Mouse (Mus musculus): ENCODE data around the gene Chchd5. TPM values are rescaled to one million over a fixed set of nuclear protein-coding genes. Genes with fewer than 3 reads are reported as not detected.
A peak's percentile ranks its signal among the peaks of the same experiment; 100 is the strongest.

Chchd5 gene
- polyA plus RNA-seq (2015; fragmentation: Nextera tagmentation; extraction: Ambion mirVana): 22.5 and 26.2 TPM in 2 replicates

DNA sequence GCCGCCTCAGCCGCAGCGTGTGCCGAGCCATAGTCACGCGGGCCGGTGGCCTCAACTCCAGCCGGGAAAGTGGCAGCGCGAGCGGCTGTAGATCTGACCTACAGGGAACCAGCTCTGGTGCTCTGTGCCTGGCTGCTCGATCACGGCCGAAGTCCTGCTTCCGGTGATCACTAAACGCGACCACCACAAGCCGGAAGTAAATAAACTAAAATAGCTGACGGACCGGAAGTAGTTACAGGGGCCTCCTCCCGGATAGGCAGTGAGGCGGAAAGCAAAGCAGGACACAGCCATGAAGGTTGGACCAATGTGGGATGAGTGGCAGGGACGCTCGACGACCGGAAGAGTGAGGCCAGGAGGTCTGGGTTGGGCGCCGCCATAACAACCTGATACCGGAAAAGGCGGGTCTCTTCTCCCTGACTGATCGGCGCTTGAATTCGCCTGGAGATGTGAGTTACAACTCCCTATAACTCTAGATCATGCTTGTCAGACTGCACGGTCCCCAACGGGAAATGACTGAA is at the start of gene Chchd5:
TSS of gene Chchd5 (plus strand) at position 289 of the 518 bp plus-strand sequence.
- Histone ChIP-seq H3K4me1 (peaks cover 16% of the 10 kb centered on the region), H3K4me3 (peak within 1 kb of the TSS; percentile 50), H3K27me3 (no peaks in the 10 kb centered on the region), H3K27ac (replicated peaks) (peak within 1 kb of the TSS; percentile 84), H3K36me3 (peaks cover 47% of the 10 kb centered on the region), H3K4me2 (replicated peaks) (peak within 1 kb of the TSS; percentile 80), H3K9ac (replicated peaks) (peak within 1 kb of the TSS; percentile 52), H3K9me3 (no peaks in the 10 kb centered on the region)
- ATAC-seq (replicated peaks): peak; percentile 100
- WGBS: under 1% methylated on average over 35 of the region's 35 CpGs

- Histone ChIP-seq H3K9me3 (no peaks in the 10 kb centered on the region), H3K4me2 (replicated peaks) (no peak overlapping the region), H3K27me3 (no peaks in the 10 kb centered on the region), H3K9ac (replicated peaks) (no peak overlapping the region), H3K4me3 (no peak overlapping the region), H3K4me1 (no peaks in the 10 kb centered on the region), H3K27ac (replicated peaks) (no peak overlapping the region), H3K36me3 (peaks cover 65% of the 10 kb centered on the region)
- 74% methylated on average over 13 of the region's 13 CpGs for WGBS
- ATAC-seq (replicated peaks): no peak
Observed at GRCm38 (mm10) chr2:129081097-129081496, 48.4 kb upstream of the Chchd5 start.

DNA sequence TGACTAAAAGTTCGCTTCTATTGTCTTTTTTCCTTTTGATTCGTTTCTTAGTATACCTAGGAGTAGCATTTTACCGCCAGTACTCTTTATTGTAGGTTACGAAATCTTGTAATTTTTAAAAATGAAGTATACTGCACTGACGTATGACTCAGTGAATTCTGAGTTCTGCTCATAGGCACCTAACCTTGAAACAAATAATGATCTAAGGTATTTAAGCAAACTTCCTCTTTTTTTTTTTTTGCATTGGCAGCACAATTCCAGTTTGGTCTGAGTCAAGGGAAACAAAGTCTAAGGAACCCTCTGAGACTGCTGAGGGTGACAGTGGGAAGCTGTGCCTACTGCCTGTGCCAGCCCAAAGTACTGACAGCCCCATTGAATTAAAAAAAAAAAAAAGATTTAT is 46.0 kb upstream of the Chchd5 start:
- H3K27ac ChIP-seq (replicated peaks): no peak overlapping the region
- no peaks in the 10 kb centered on the region for H3K9me3 ChIP-seq
- H3K9ac ChIP-seq (replicated peaks): no peak overlapping the region
- no peak overlapping the region for H3K4me2 ChIP-seq (replicated peaks)
- ATAC-seq (replicated peaks): no peak
- no peaks in the 10 kb centered on the region for H3K27me3 ChIP-seq
- H3K36me3 ChIP-seq: peaks cover 54% of the 10 kb centered on the region
- no peak overlapping the region for H3K4me3 ChIP-seq
- H3K4me1 ChIP-seq: no peaks in the 10 kb centered on the region
- 92% methylated on average over 5 of the region's 5 CpGs for WGBS

DNA sequence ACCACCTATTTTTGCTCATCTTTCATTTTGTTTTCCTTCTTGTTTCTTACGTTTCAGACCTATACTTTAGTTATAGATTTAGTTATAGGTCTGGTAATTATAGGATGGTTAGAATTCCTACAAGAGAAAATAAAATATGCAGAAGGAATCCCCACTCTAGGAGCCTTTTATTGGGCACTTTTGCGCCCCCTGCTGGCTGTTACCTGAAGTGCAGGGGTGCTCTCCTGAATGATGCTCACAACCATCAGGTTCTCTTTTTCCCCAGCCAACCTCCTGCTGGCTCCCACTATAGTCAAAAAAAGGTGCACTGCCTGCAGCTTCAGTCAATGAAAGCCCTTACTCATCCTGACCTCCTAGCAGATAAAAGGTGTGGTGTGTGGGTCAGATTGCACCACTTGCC is 44.5 kb upstream of the Chchd5 start:
- Histone ChIP-seq H3K36me3 (peaks cover 53% of the 10 kb centered on the region), H3K27ac (replicated peaks) (no peak overlapping the region), H3K27me3 (no peaks in the 10 kb centered on the region), H3K9me3 (no peaks in the 10 kb centered on the region), H3K9ac (replicated peaks) (no peak overlapping the region), H3K4me1 (no peaks in the 10 kb centered on the region), H3K4me2 (replicated peaks) (no peak overlapping the region), H3K4me3 (no peak overlapping the region)
- WGBS: 59% methylated on average over 2 of the region's 2 CpGs
- no peak for ATAC-seq (replicated peaks)

DNA sequence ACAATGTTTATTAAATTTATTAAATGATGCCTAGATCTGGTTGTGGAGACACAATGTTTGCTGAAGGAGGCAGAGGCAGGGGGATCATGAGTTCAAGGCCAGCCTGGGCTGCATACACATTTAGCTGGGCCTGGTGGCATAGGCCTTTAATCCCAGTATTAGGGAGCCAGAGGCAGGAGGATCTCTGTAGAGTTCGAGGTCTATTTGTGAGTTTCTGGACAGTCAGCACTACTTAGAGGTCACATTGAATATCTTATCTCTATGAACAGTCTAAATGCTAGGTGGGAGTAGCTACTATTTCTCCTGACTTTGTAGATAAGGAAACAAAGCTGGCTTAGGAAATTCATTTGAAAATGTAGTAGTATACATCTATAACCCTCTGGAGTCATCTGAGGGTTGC is 42.0 kb upstream of the Chchd5 start:
- Histone ChIP-seq H3K27ac (replicated peaks) (no peak overlapping the region), H3K4me1 (no peaks in the 10 kb centered on the region), H3K9ac (replicated peaks) (no peak overlapping the region), H3K4me3 (no peak overlapping the region), H3K27me3 (no peaks in the 10 kb centered on the region), H3K9me3 (no peaks in the 10 kb centered on the region), H3K4me2 (replicated peaks) (no peak overlapping the region), H3K36me3 (peaks cover 44% of the 10 kb centered on the region)
- WGBS: 89% methylated on average over 1 of the region's 1 CpGs
- ATAC-seq (replicated peaks): no peak

- H3K27ac ChIP-seq (replicated peaks): no peak overlapping the region
- H3K27me3 ChIP-seq: no peaks in the 10 kb centered on the region
- no peak overlapping the region for H3K4me3 ChIP-seq
- 80% methylated on average over 4 of the region's 4 CpGs for WGBS
- no peak overlapping the region for H3K4me2 ChIP-seq (replicated peaks)
- no peak for ATAC-seq (replicated peaks)
- no peaks in the 10 kb centered on the region for H3K4me1 ChIP-seq
- peaks cover 61% of the 10 kb centered on the region for H3K36me3 ChIP-seq
- no peak overlapping the region for H3K9ac ChIP-seq (replicated peaks)
- no peaks in the 10 kb centered on the region for H3K9me3 ChIP-seq
Observed at GRCm38 (mm10) chr2:129090370-129090769, 39.1 kb upstream of the Chchd5 start.

DNA sequence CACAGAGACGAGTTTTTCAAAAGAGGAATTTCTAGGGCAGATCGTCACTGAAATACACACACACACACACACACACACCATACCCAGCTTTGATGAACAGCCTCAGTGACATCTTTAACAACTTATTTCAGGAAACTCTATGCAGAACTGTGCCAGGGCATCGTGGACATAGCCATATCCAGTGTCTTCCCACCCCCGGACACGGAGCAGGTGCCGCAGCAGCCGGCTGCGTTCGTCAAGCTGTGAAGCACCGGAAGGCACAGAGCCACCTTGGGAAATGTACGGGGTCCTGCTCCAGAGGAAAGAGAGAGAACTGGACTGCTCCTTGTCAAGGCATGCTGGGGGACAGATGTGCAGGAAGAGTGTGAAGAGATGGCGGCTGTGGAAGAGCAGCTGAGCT is 36.7 kb upstream of the Chchd5 start:
- Histone ChIP-seq H3K4me2 (replicated peaks) (no peak overlapping the region), H3K36me3 (peaks cover 43% of the 10 kb centered on the region), H3K4me1 (no peaks in the 10 kb centered on the region), H3K27me3 (no peaks in the 10 kb centered on the region), H3K27ac (replicated peaks) (no peak overlapping the region), H3K9ac (replicated peaks) (no peak overlapping the region), H3K4me3 (no peak overlapping the region), H3K9me3 (no peaks in the 10 kb centered on the region)
- ATAC-seq (replicated peaks): no peak
- WGBS: 91% methylated on average over 12 of the region's 12 CpGs

- Histone ChIP-seq H3K4me3 (no peak overlapping the region), H3K9ac (replicated peaks) (no peak overlapping the region), H3K36me3 (peaks cover 36% of the 10 kb centered on the region), H3K4me2 (replicated peaks) (no peak overlapping the region), H3K4me1 (no peaks in the 10 kb centered on the region), H3K9me3 (no peaks in the 10 kb centered on the region), H3K27ac (replicated peaks) (no peak overlapping the region), H3K27me3 (no peaks in the 10 kb centered on the region)
- 90% methylated on average over 18 of the region's 18 CpGs for WGBS
- ATAC-seq (replicated peaks): no peak
Observed at GRCm38 (mm10) chr2:129093926-129094724, 35.4 kb upstream of the Chchd5 start.

DNA sequence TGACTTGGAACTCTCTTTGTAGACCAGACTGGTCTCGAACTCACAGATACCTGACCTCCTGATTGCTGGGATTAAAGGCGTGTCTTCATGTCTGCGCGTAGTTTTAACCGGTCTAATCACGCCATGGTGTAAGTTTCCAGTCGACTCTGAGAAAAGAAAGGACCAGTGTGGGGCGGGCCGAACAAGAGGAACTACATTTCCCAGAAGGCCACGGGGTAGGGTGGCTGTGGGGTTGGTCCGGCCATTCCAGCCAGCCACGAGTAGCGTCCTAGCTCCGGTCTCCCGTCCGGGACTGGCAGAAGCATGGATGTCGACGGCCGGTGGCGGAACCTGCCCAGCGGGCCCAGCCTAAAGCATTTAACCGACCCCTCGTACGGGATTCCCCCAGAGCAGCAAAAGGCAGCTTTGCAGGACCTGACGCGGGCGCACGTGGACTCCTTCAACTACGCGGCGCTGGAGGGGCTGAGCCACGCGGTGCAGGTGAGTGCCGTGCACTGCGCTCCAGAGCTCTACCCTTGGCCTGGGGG is 28.7 kb upstream of the Chchd5 start, which contains the start of gene Polr1b:
TSS of gene Polr1b (plus strand) at position 212 of the 527 bp plus-strand sequence.
- H3K9ac ChIP-seq (replicated peaks): peak within 1 kb of the TSS; percentile 59
- no peak within 1 kb of the TSS for H3K27ac ChIP-seq (replicated peaks)
- no peaks in the 10 kb centered on the region for H3K9me3 ChIP-seq
- H3K27me3 ChIP-seq: no peaks in the 10 kb centered on the region
- peaks cover 26% of the 10 kb centered on the region for H3K36me3 ChIP-seq
- H3K4me1 ChIP-seq: peaks cover 10% of the 10 kb centered on the region
- ATAC-seq (replicated peaks): peak; percentile 99
- H3K4me2 ChIP-seq (replicated peaks): peak within 1 kb of the TSS; percentile 79
- peak within 1 kb of the TSS; percentile 91 for H3K4me3 ChIP-seq
- 0% methylated on average over 35 of the region's 35 CpGs for WGBS

- H3K27me3 ChIP-seq: no peaks in the 10 kb centered on the region
- no peak overlapping the region for H3K4me3 ChIP-seq
- no peaks in the 10 kb centered on the region for H3K4me1 ChIP-seq
- WGBS: 87% methylated on average over 5 of the region's 5 CpGs
- H3K36me3 ChIP-seq: peaks cover 70% of the 10 kb centered on the region
- H3K9me3 ChIP-seq: no peaks in the 10 kb centered on the region
- H3K9ac ChIP-seq (replicated peaks): no peak overlapping the region
- no peak overlapping the region for H3K4me2 ChIP-seq (replicated peaks)
- H3K27ac ChIP-seq (replicated peaks): no peak overlapping the region
- no peak for ATAC-seq (replicated peaks)
Observed at GRCm38 (mm10) chr2:129112924-129113323, 16.6 kb upstream of the Chchd5 start.

- WGBS: 94% methylated on average over 9 of the region's 9 CpGs
Observed at GRCm38 (mm10) chr2:129115706-129116367, 13.7 kb upstream of the Chchd5 start.

DNA sequence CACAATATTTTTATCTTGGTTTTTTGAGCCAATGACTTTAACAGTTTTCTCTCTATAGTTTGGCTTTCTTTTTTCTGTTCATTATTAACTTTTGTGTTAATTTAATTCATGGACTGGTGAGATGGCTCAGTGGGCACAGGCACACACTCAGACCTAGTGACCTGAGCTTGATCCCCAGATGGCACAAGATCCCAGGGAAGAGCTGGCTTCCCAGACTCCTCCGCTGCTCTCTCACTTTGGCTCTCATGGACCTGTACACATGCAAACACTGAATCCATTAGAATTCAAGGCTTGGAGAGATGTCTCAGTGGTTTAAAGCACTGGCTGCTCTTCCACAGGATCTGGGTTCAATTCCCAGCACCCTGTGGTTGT is 13.1 kb upstream of the Chchd5 start:
- H3K4me1 ChIP-seq: no peaks in the 10 kb centered on the region
- no peaks in the 10 kb centered on the region for H3K27me3 ChIP-seq
- H3K4me3 ChIP-seq: no peak overlapping the region
- peaks cover 89% of the 10 kb centered on the region for H3K36me3 ChIP-seq
- 98% methylated on average over 1 of the region's 1 CpGs for WGBS
- H3K9me3 ChIP-seq: no peaks in the 10 kb centered on the region
- no peak for ATAC-seq (replicated peaks)
- H3K4me2 ChIP-seq (replicated peaks): no peak overlapping the region
- no peak overlapping the region for H3K9ac ChIP-seq (replicated peaks)
- H3K27ac ChIP-seq (replicated peaks): no peak overlapping the region

More at GRCm38 (mm10) chr2:129115706-129116367, 13.7 kb upstream of the Chchd5 start:
- Histone ChIP-seq H3K4me1 (no peaks in the 10 kb centered on the region), H3K36me3 (peaks cover 84% of the 10 kb centered on the region), H3K4me3 (no peak overlapping the region), H3K4me2 (replicated peaks) (no peak overlapping the region), H3K9me3 (no peaks in the 10 kb centered on the region), H3K27me3 (no peaks in the 10 kb centered on the region), H3K9ac (replicated peaks) (no peak overlapping the region), H3K27ac (replicated peaks) (no peak overlapping the region)
- ATAC-seq (replicated peaks): no peak
